Mouse (Mus musculus): Measurements from ENCODE around the gene Flt1. TPM values are rescaled to one million over a fixed set of nuclear protein-coding genes. Genes with fewer than 3 reads are reported as not detected.
A peak's percentile ranks its signal among the peaks of the same experiment; 100 is the strongest.

The Flt1 gene
- polyA plus RNA-seq, 1 experiment from 2014 or later: 22.9 TPM

- DNase-seq (no peak), ATAC-seq (ENCODE audit: insufficient read depth) (no peak)
- H3K4me1 ChIP-seq (ENCODE audit: insufficient read depth): no peaks in the 10 kb centered on the region
- no peak overlapping the region for H3K4me2 ChIP-seq
- WGBS: 85% methylated on average over 1 of the region's 1 CpGs
- no peak overlapping the region for H3K27ac ChIP-seq (ENCODE audit: low read depth)
- no peak overlapping the region for H3K9ac ChIP-seq
- 0 out of 2 replicates have a peak, but pooled peaks have one; percentile 16 for TF ChIP-seq CTCF (IDR thresholded peaks at IDR 0.05; ENCODE audit: low read depth)
- no peak overlapping the region for H3K4me3 ChIP-seq (ENCODE audit: low read depth, low read length)
- H3K36me3 ChIP-seq (ENCODE audit: insufficient read depth): no peaks in the 10 kb centered on the region
- no peaks in the 10 kb centered on the region for H3K9me3 ChIP-seq (ENCODE audit: low read depth, low read length)
- H3K27me3 ChIP-seq (ENCODE audit: insufficient read depth, low read length): no peaks in the 10 kb centered on the region
These were observed 33.2 kb downstream of the Flt1 start for GRCm38 (mm10) chr5:147692622-147693021.

- Histone ChIP-seq H3K4me2 (no peak overlapping the region), H3K4me1 (ENCODE audit: insufficient read depth) (no peaks in the 10 kb centered on the region), H3K27me3 (ENCODE audit: insufficient read depth, low read length) (no peaks in the 10 kb centered on the region), H3K9ac (no peak overlapping the region), H3K36me3 (ENCODE audit: insufficient read depth) (no peaks in the 10 kb centered on the region), H3K4me3 (ENCODE audit: low read depth, low read length) (no peak overlapping the region), H3K27ac (ENCODE audit: low read depth) (no peak overlapping the region), H3K9me3 (ENCODE audit: low read depth, low read length) (no peaks in the 10 kb centered on the region)
- no peak for TF ChIP-seq CTCF (IDR thresholded peaks at IDR 0.05; ENCODE audit: low read depth)
- WGBS: 80% methylated on average over 12 of the region's 12 CpGs
- DNase-seq (no peak), ATAC-seq (ENCODE audit: insufficient read depth) (no peak)
These were observed 42.0 kb downstream of the Flt1 start for GRCm38 (mm10) chr5:147683707-147684323.

- no peak overlapping the region for H3K4me2 ChIP-seq
- DNase-seq: no peak
- no peaks in the 10 kb centered on the region for H3K27me3 ChIP-seq (ENCODE audit: insufficient read depth, low read length)
- no peak overlapping the region for H3K4me3 ChIP-seq (ENCODE audit: low read depth, low read length)
- 16% methylated on average over 10 of the region's 10 CpGs for WGBS
- no peak overlapping the region for H3K9ac ChIP-seq
- no peaks in the 10 kb centered on the region for H3K36me3 ChIP-seq (ENCODE audit: insufficient read depth)
- H3K4me1 ChIP-seq (ENCODE audit: insufficient read depth): no peaks in the 10 kb centered on the region
- no peaks in the 10 kb centered on the region for H3K9me3 ChIP-seq (ENCODE audit: low read depth, low read length)
- TF ChIP-seq CTCF (IDR thresholded peaks at IDR 0.05; ENCODE audit: low read depth): no peak
- ATAC-seq (ENCODE audit: insufficient read depth): no peak
- H3K27ac ChIP-seq (ENCODE audit: low read depth): no peak overlapping the region
These were observed 44.6 kb downstream of the Flt1 start for GRCm38 (mm10) chr5:147681224-147681623.

- DNase-seq (no peak), ATAC-seq (ENCODE audit: insufficient read depth) (no peak)
- H3K9me3 ChIP-seq (ENCODE audit: low read depth, low read length): no peaks in the 10 kb centered on the region
- no peak overlapping the region for H3K27ac ChIP-seq (ENCODE audit: low read depth)
- TF ChIP-seq CTCF (IDR thresholded peaks at IDR 0.05; ENCODE audit: low read depth): no peak
- no peaks in the 10 kb centered on the region for H3K4me1 ChIP-seq (ENCODE audit: insufficient read depth)
- 43% methylated on average over 5 of the region's 5 CpGs for WGBS
- H3K4me2 ChIP-seq: no peak overlapping the region
- H3K9ac ChIP-seq: no peak overlapping the region
- H3K36me3 ChIP-seq (ENCODE audit: insufficient read depth): no peaks in the 10 kb centered on the region
- no peak overlapping the region for H3K4me3 ChIP-seq (ENCODE audit: low read depth, low read length)
- no peaks in the 10 kb centered on the region for H3K27me3 ChIP-seq (ENCODE audit: insufficient read depth, low read length)
These were observed 45.1 kb downstream of the Flt1 start for GRCm38 (mm10) chr5:147680711-147681110.

- H3K4me3 ChIP-seq (ENCODE audit: low read depth, low read length): no peak overlapping the region
- H3K4me1 ChIP-seq (ENCODE audit: insufficient read depth): no peaks in the 10 kb centered on the region
- H3K36me3 ChIP-seq (ENCODE audit: insufficient read depth): no peaks in the 10 kb centered on the region
- no peak overlapping the region for H3K9ac ChIP-seq
- no peaks in the 10 kb centered on the region for H3K9me3 ChIP-seq (ENCODE audit: low read depth, low read length)
- no peak overlapping the region for H3K4me2 ChIP-seq
- 88% methylated on average over 12 of the region's 12 CpGs for WGBS
- H3K27me3 ChIP-seq (ENCODE audit: insufficient read depth, low read length): no peaks in the 10 kb centered on the region
- TF ChIP-seq CTCF (IDR thresholded peaks at IDR 0.05; ENCODE audit: low read depth): no peak
- no peak for DNase-seq
- ATAC-seq (ENCODE audit: insufficient read depth): no peak
- no peak overlapping the region for H3K27ac ChIP-seq (ENCODE audit: low read depth)
These were observed 46.5 kb downstream of the Flt1 start for GRCm38 (mm10) chr5:147679316-147679715.

GRCm38 (mm10) chr5:147675791-147676190 is 50.0 kb downstream of the Flt1 start:
- Histone ChIP-seq H3K4me1 (ENCODE audit: insufficient read depth) (no peaks in the 10 kb centered on the region), H3K9me3 (ENCODE audit: low read depth, low read length) (no peaks in the 10 kb centered on the region), H3K4me2 (no peak overlapping the region), H3K27me3 (ENCODE audit: insufficient read depth, low read length) (no peaks in the 10 kb centered on the region), H3K4me3 (ENCODE audit: low read depth, low read length) (no peak overlapping the region), H3K36me3 (ENCODE audit: insufficient read depth) (no peaks in the 10 kb centered on the region), H3K27ac (ENCODE audit: low read depth) (no peak overlapping the region), H3K9ac (no peak overlapping the region)
- no peak for TF ChIP-seq CTCF (IDR thresholded peaks at IDR 0.05; ENCODE audit: low read depth)
- DNase-seq (no peak), ATAC-seq (ENCODE audit: insufficient read depth) (no peak)
- WGBS: 72% methylated on average over 5 of the region's 5 CpGs

GRCm38 (mm10) chr5:147671765-147672424 is 53.9 kb downstream of the Flt1 start:
- ATAC-seq (ENCODE audit: insufficient read depth) (no peak), DNase-seq (peak; percentile 67)
- no peaks in the 10 kb centered on the region for H3K9me3 ChIP-seq (ENCODE audit: low read depth, low read length)
- no peak overlapping the region for H3K4me2 ChIP-seq
- no peak overlapping the region for H3K4me3 ChIP-seq (ENCODE audit: low read depth, low read length)
- 59% methylated on average over 19 of the region's 19 CpGs for WGBS
- no peak overlapping the region for H3K9ac ChIP-seq
- H3K36me3 ChIP-seq (ENCODE audit: insufficient read depth): no peaks in the 10 kb centered on the region
- no peak for TF ChIP-seq CTCF (IDR thresholded peaks at IDR 0.05; ENCODE audit: low read depth)
- no peak overlapping the region for H3K27ac ChIP-seq (ENCODE audit: low read depth)
- no peaks in the 10 kb centered on the region for H3K27me3 ChIP-seq (ENCODE audit: insufficient read depth, low read length)
- no peaks in the 10 kb centered on the region for H3K4me1 ChIP-seq (ENCODE audit: insufficient read depth)
